Mouse (Mus musculus) spleen, postnatal 4 days (tissue): ENCODE data around the gene Tmprss9.

Source experiments
- DNase-seq, 2 experiments: peaks; one replicate each; pipeline ENCODE4 v3.0.0; 2022; ENCODE audit warnings: low spot score in 2 of 2

Gene Tmprss9

DNA sequence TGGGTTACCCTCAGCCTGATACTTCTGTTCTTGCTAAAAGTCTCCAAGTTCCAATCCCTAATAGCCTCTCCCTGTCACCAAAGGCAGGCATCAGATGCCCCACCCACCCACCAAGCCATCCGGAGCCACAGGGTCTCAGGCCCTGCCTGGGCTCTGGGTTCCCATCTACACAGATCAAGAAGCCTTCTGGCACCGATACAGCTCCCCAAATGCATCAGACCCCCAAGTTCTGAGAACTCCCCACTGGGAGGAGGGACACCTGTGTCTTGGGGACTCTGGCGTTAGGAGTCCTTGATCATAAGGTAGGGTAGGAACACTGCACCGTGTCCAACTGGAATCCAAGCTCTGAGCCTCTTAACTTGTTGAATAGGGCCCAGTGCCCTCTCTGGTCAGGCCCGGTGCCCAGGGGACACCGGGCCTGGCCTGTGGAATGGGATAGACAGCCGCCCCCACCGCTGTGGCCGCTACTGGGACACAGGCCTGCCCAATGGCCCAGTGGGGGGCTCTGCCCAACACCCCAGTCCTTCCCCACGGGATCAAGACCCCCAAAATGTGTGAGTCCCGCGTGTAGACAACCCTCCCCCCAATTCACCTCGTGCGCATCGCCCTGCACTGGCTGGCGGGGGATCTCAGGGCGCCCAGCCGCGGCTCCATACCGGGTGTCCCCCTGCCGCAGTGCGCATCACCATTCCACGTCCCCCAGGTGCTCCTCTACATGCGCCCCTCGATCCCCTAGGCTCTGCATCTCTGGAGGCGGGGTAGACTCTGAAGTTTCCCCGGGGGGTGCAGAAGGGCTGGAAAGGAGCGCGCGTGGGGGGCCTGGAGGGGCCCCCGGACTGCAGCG is 28.3 kb upstream of the Tmprss9 start:
- no peak for DNase-seq

DNA sequence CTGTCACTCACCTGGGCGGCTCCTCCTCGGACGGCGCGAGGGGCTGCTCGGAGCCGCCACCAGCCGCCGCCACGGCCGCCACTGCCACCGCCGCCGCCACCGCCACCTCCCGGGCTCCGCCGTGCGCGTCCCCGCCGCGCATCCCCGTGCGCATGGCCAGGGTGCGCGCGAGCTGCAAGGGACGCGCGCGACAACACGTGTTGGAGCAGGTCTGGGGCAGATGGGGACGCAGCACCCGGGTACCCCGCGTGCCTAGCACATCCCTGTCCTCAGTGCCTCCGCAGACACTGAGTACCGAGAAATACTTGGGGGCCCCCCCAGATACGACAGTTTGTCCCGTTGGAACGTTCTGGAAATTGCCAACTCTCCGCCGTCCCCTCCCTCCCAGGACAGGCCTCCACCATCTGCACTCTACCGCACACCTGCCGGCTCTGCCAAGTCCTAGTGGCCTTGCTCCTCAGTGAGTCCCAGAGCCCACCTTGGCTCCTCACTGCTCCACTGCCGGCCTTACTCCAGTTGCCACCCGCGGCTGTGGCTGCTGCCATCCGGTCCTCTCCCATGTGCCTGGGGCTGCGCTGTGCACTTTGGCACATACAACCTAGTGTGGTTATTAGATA is 27.6 kb upstream of the Tmprss9 start, which contains the start of gene Lingo3:
TSS of gene Lingo3 (minus strand) at position 109 of the 617 bp plus-strand sequence.
- DNase-seq = no peak

DNA sequence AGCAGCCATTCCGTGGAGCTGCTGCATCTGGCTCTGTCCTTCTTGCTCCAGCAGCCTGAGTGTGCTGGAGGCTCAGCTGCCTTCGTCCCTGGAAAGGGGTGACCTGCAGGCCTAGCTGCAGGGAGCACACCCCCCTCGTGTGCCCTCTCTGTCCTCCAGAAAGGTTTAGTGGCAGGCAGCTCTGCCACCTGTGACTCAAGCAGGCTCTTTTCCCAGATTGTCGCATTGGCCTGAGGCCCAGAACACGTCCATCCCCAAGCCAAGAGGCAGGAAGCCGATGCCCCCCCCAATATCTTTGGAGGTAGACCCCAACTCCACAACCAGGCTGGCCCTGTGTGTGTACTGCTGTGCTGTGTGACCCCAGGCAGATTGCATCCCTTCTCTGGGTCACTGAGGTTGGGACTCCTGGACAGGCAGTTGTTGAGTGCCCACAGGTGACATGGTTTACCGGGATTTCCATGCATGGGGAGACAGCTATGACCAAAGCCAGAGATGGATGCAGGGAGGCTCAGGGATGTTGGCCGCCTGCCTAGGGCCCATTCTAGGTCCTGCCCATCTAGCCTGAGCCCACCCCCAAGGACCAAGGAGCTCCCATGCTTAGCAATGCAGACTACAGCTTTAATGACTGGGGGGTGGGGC is 26.5 kb upstream of the Tmprss9 start:
- no peak for DNase-seq

DNA sequence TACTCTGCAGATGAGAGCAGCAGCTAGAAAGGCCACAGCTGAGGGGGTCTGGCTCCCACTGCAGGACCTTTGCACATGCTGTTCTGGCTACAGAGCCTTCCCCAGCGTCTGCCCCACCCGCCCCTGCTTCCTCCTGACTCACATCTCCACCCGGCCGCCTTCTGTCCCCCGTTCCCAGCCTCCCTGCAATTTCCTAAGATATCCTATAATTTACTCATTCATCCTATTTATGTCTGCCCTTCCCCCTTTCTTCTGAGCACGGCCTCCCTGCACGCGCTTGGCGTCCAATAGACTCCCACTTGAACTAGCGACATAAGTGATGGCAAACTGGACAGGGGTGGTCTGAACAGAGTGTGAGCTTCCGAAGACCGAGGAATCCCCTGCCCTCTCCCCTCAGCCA is 25.9 kb upstream of the Tmprss9 start:
- DNase-seq = no peak

DNA sequence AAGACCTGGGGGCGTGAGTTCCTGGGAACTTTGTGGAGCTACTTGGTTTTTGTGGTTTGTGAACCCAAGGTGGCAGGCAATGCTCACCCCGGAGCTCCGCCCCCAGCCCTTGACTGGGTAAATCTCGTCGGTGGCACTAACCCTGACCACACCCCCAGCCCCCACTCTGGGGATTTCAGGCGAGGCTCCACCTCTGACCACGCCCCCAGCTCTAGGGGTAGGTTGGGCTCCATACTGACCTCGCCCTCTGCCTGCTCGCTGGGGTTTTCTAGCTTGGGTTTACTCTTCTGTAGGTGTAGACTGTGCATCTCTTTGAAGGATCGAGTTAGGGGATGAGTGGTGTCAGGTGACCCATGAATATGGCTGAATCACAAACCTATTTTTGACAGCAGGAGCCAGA is 23.1 kb upstream of the Tmprss9 start:
- peak; percentile 78 to 83 for DNase-seq

DNA sequence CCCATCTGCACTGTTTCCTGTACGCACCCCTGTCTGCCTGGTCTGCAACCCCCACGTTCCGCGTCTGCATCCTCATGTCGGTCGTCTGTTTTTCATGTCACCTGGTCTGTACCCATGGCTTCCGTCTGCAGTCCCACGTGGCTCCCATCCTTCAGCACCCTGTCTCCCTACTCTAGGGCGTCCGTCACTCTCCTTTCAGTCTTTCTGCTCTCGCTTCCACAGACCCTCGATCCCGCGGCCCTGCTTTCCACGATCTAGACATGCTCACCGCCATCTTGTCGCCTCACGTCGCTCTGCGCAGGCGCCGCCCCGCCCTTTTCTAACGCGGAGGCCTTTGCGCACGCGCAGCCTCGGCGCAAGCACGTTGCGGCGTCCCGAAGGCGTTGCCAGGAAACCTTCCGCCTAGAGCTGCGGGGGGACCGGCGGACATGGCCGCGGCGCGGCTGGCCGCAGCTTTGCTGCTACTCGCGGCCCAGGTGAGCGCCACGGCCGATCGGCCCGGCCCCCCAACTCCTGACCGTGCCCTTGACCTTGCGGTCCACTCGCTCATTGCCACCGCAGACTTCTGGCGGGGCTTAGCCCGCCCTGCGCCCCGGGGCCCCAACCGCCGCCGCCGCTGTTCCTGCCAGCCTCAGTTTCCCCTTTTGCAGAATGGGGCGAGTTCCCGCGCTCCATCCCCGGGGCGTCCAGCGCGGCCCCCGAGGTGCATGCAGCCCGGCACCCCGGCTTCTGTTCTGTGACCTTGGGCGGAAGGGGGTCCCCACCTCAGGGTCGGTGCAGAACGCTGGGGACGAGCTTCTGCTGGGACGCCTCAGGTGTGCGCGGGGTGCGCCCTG is 16.5 kb upstream of the Tmprss9 start, which contains the start of the genes Lsm7 and Sppl2b:
TSS of gene Lsm7 (minus strand) at position 297 of the 836 bp plus-strand sequence.
TSS of gene Sppl2b (plus strand) at position 363 of the 836 bp plus-strand sequence.
- peak; percentile 99 to 100 for DNase-seq

DNA sequence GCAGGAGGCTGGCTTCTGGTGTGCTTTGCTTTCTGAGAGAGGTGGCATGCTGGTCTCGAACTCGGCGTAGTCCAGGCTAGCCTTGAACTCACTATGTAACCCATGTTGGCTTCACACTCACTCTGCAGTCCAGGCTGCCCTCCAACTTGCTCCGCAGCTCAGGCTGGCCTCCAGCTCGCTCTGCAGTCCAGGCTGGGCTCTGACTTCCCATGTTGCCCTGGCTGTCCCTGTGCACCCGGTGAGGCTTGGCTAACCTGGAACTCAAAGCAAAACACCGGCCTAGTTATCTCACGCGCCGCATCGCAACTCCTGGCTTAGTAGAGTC is 15.9 kb upstream of the Tmprss9 start:
- peak in 1 of 2 experiments; percentile 42 for DNase-seq

DNA sequence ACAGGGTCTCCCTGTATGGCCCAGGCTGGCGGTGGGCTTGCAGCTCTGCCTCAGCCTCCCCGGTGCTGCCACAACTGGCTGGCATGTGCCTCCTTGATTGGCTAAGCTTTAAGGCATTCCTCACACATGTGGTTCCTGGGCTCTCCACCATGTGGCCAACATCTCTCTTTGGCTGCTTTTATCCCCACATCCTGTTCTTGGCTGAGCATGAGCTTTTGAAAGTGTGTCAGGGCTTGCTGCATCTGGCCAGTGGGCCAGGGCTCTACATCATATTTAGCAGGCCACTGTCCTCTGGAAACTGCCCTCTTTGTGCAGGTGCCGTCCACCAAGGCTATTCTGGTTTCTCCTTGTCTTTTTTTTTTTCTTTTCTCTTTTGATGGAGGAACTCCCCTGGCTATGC is 15.4 kb upstream of the Tmprss9 start:
- peak in 1 of 2 experiments; percentile 57 for DNase-seq

DNA sequence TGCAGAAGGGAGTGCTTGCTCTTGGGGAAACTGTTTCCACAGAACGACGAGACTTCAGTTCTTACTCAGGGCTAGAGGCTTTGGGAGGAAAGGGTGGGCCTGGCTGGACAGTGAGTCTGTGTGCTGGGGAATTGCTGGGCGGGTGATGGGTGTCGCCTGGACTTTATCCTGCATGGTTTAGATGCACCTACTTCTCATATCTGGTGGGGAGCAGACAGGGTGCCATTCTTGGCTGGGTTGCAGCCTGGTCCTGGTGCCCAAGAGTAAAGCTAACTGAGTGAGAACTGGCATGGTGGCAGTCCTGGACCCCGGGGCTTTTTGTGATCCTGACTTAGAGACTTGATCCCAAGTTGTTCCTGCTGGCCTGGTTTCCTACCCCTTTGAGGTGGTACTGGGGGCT is 14.7 kb upstream of the Tmprss9 start:
- peak; percentile 73 to 82 for DNase-seq

DNA sequence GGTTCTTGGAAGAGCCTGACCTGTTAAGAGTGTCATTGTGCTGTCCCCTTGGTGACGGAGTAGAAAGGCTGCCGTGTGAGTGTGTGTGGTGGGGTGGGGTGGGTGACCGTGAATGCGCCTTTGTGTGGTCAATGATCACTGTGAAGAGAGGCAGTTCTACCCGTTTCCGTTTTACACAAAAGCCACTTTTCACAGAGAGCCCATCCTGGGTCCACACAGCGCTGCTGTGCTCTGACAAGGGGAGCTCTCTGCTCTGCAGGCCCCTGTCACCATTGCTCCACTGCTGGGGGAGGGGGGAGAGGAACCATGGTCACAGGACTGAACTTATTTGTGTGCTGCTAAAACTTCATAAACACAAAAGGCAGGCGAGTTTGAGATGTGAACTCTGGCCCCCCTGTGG is 14.3 kb upstream of the Tmprss9 start:
- no peak for DNase-seq

DNA sequence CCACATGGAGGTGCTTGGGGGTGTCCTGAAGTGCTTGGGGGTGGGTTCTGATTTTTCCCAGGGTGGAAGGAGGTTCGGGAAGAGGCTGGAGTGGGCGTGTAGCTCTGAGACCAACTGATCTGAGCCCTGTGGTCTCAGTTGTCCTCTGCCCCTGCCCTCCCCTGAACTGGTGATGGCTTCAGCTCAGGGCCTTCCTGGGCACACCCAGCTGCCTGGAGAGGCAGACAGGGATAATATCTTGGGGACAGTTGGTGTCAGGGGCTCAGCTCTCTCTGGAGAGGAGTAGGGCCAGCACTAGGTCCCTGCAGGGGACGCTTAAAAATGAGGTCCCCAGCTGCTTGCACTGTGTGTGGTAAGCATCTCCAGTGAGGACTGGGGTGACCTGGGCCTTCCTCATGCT is 13.8 kb upstream of the Tmprss9 start:
- peak; percentile 69 to 82 for DNase-seq

DNA sequence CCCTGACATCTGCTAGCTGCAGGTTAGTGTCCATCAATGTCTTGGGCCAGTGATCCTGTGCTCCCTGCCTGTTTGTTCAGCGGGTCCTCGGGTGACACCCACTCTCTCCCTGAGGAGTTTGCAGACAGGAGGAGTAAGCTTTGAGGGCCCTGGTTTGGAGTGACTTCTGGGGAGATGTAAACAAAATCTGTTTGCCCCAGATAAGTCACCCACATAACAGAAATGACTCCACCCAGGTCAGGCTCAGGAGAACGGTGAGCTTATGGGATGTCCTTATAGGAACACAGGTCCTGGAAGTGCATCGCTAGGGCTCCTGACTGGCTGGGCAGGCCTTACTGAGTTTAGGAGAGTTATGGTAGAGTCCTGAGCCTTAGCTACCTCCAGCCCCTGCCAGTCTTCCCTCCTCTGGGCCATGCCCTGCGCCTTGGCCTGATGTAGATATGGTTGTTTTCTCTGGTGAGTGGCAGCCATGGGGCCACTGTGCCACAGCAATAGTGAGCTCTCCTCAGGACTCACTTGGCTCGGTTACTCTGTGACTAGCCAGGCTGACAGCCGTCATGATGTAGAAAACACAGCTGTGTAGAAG is 13.2 kb upstream of the Tmprss9 start:
- peak; percentile 77 to 86 for DNase-seq

DNA sequence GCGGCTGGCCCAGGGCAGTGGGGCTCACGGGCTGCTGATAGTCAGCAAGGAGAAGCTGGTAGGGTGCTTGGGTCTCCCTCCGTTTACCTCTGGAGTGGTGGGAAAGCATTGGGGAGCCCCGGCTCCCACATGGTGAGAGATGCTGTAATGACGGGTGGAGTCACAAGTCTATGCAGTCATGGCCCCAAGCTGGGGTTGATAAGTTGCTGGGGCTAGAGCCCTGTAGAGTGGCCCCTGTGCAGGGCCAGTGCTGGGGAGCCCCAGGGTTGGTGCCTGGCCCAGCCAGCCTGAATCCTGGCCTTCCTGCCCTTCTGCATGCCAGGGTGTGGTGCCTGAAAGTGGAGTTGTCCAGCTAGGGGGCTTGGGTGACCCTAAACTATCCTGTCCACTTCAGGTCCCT is 9.3 kb upstream of the Tmprss9 start:
- DNase-seq = no peak

DNA sequence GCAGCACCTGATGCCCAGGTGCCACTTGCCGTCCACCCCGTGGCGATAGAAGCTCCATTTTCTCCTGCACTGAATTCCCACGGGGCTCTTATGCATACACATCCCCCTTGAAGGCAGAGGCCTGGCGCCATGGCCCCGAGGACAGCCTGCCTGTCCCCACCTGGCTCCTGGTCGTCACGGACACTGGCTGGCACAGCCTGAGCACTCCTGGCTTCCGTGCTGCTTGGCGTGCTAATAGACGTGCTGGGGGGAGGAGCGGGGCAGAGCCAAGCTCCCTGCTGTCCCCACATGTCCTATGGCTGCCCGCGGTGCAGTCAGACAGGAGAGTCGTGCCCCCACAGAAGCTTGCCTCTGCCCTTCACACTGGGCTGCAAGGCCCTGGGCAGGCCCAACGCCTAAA is 7.2 kb upstream of the Tmprss9 start:
- DNase-seq = no peak

DNA sequence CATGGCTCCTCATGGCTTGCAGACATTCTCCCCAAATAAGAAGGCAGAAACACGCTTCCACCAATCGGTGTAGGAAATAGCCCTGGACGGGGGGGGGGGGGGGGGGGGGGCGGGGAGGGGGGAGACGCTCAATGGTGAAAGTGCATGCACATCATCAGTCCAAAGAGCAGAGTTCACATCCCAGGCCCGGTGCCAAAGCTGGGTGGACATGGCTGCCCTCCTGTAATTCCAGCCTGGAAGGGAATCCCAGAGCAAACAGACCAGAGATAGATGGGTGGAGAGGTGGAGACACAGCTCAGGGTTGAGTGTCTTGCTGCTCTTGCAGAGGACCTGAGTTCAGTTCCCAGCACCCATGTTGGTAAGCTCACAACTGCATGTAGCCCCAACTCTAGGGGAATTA is 655 bp upstream of the Tmprss9 start:
- peak in 1 of 2 experiments; percentile 12 for DNase-seq

DNA sequence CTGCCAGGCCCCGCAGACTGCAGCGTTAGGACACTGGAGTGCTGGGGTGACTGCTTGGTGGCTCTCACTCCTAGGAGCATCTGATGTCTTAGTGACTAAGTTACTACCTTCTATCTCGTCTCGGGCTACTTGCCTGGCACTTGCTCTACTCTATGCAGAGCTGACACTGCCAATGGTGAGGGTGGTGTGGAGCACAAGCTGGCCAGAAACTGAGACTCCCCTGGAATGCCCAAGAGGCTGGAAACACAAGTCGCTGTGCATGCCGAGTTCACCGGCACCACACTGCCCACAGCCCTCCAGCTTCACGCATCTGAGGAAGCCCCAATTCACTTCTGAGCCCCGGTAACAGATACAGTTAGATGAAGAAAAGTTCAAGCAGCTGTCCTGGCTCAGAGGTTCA is 2.4 kb downstream of the Tmprss9 start:
- no peak for DNase-seq

DNA sequence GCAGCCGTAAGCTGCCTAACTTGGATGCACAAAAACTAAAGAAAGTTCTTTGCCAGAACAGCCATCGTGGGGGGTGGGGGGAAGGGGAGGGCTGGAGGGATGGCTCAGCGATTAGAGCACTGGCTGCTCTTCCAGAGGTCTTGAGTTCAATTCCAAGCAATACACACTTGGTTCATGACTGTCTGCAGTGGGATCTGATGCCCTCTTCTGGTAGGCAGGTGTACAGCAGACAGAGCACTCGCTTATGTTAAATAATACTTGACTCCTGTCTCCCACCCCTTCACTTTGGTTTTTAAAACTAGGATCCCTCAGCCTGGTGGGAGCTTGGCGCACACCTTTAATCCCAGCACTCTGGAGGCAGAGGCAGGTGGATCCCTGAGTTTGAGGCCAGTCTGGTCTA is 4.4 kb downstream of the Tmprss9 start:
- DNase-seq = peak; percentile 76 to 85

DNA sequence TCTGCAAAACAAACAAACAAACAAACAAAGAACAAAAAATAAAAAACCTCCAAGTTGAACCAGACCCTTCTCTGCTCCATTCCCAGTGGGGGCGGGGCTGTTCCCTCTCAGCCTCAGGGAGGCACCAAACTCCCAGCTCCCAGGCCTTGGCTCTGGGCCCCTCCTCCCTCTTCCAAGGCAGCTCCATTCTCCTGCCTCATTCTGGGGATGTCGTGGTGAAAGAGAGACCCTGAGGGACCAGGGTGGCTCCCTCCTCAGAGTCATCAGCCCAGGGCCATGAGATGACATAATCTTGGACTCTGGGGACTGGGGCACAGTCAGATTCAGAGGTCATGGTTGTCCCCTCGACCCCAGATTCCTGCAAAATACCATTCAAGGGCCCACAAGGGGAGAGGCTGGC is 4.9 kb downstream of the Tmprss9 start:
- DNase-seq = no peak

DNA sequence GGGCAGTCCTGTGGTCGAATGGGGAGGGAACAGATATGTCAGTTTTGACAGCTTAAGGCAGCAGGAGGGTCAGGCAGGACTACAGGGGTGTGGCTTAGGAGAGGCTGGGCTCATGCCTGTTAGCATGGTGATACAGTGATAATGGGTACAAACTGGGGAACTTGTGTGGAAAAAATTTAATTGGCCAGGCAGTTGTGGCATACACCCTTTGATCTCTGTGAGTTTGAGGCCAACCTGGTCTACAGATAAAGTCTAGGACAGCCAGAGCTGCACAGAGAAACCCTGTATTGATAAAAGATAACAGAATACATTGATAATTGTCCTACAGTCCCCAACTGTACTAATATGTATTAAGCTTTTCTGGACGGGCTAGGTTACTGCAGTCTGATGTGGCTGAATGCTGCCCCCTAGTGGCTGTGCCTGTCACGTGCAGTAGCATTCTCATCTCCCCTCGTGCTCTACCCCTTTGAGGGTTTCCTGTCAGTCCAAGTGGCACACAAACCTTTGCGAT is 8.5 kb downstream of the Tmprss9 start:
- peak; percentile 83 to 95 for DNase-seq

DNA sequence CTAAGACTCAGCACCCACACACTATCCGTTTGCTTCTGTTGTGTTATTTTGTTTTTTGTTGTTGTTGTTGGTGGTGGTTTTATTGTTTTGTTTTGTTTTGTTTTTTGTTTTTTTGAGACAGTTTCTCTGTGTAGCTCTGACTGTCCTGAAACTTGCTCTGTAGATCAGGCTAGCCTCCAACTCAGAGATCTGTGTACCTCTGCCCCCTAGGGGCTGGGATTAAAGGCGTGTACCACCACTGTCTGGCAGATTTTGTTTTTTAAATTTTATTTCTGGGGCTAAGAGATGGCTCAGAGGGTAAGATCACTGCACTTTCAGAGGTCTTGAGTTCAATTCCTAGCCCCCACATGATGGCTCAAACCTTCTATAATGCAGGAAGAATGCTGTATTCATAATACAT is 9.3 kb downstream of the Tmprss9 start:
- no peak for DNase-seq

DNA sequence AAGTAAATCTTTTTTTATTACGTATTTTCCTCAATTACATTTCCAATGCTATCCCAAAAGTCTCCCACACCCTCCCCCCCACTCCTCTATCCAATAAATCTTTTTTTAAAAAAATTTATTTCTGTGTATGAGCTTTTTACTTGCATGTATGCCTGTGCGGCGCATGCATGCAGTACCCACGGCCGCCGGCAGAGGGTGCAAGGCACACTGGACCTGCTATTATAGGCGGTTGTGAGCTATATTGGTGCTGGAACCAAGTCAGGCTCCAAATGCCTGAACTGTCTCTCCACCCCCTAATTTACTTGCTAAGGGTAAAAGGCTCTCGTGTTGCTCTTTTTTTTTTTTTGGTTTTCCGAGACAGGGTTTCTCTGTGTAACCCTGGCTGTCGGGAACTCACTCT is 9.7 kb downstream of the Tmprss9 start:
- DNase-seq = peak; percentile 88 to 97
